ENCODE assay signal across 11 mouse cellular contexts in genomic region chr12:26145085-26145714, GRCm38 (mm10).
DNase-seq lines count a peak whose midpoint lies in the region; ATAC-seq and TF ChIP-seq lines count a peak whose summit lies in the region.
"Had no signal": no experiment of that assay in that cellular context is flagged by ENCODE, and none has a peak within 500 bp of the region (broad histone marks: within the 10 kb centered on the region; RNA-seq: fewer than 3 reads in every experiment).

No protein-coding gene starts in this region.

- TF ChIP-seq POLR2A in bone marrow, adult 2 months (IDR thresholded peaks at IDR 0.05; ENCODE audit: borderline replicate concordance, control insufficient read depth, low read depth, low read length) = no peak

- H3K4me1 ChIP-seq in kidney, embryonic 16.5 days (ENCODE audit: insufficient read depth, low read length) = no peaks in the 10 kb centered on the region
- H3K4me1 ChIP-seq in bone marrow, adult 2 months (ENCODE audit: control insufficient read depth, insufficient read depth, low read length) = no peaks in the 10 kb centered on the region
- H3K4me1 ChIP-seq: liver, embryonic 15.5 days had no signal

- 64% methylated on average over 6 of the region's 6 CpGs for WGBS in kidney, embryonic 16.5 days
- whole genome bisulfite sequencing in bone marrow, adult 2 months = 57% methylated on average over 6 of the region's 6 CpGs

- no peak for ATAC-seq in kidney, embryonic 16.5 days (ENCODE audit: low FRiP score, low TSS enrichment)
- peak; percentile 98 for ATAC-seq in granulocyte monocyte progenitor cell, adult 5-6 weeks (replicated peaks; ENCODE audit: poor library complexity, severe bottlenecking)
- ATAC-seq: forebrain, embryonic 15.5 days had no signal

- H3K4me3 ChIP-seq in kidney, embryonic 16.5 days (ENCODE audit: low read length) = no peak overlapping the region
- no peak overlapping the region for H3K4me3 ChIP-seq in bone marrow, adult 2 months (replicated peaks; ENCODE audit: control insufficient read depth, low read depth, low read length)
- H3K4me3 ChIP-seq: embryonic facial prominence, embryonic 13.5 days; forebrain, embryonic 15.5 days; liver, embryonic 15.5 days had no signal

- no peaks in the 10 kb centered on the region for H3K27me3 ChIP-seq in kidney, embryonic 16.5 days (ENCODE audit: insufficient read depth, low read length)
- H3K27me3 ChIP-seq: embryonic facial prominence, embryonic 13.5 days; forebrain, embryonic 15.5 days; liver, embryonic 15.5 days had no signal

- no peak overlapping the region for H3K9ac ChIP-seq in kidney, embryonic 16.5 days (replicated peaks; ENCODE audit: low read length)
- H3K9ac ChIP-seq: embryonic facial prominence, embryonic 13.5 days; forebrain, embryonic 15.5 days; liver, embryonic 15.5 days had no signal

- H3K27ac ChIP-seq in kidney, embryonic 16.5 days (ENCODE audit: low read length) = no peak overlapping the region
- H3K27ac ChIP-seq in bone marrow, adult 2 months (ENCODE audit: control insufficient read depth, insufficient read depth, low read depth, low read length, poor library complexity) = peak overlapping the region; percentile 13; the same call in 1 of the 2 replicates
- H3K27ac ChIP-seq: embryonic facial prominence, embryonic 13.5 days; forebrain, embryonic 15.5 days; kidney, postnatal 0 days; liver, embryonic 15.5 days had no signal

- H3K9me3 ChIP-seq in kidney, embryonic 16.5 days (ENCODE audit: low read length) = no peaks in the 10 kb centered on the region
- H3K9me3 ChIP-seq: embryonic facial prominence, embryonic 13.5 days; forebrain, embryonic 15.5 days; liver, embryonic 15.5 days had no signal

- no peak overlapping the region for H3K4me2 ChIP-seq in kidney, embryonic 16.5 days (replicated peaks; ENCODE audit: low read depth, low read length)
- H3K4me2 ChIP-seq: embryonic facial prominence, embryonic 13.5 days; forebrain, embryonic 15.5 days; liver, embryonic 15.5 days had no signal

- peak; percentile 9 for DNase-seq in kidney, postnatal 10 days
- peak; percentile 52 for DNase-seq in 416B (ENCODE audit: low read depth)
- no peak for DNase-seq in urinary bladder, postnatal 14 days (ENCODE audit: low spot score)
- DNase-seq in left cerebral cortex, adult 18-20 months (ENCODE audit: low spot score in 2 of 2) = no peak

- TF ChIP-seq CTCF in bone marrow, adult 2 months (IDR thresholded peaks at IDR 0.05; ENCODE audit: control insufficient read depth, insufficient read depth, low read length) = no peak

- no peaks in the 10 kb centered on the region for H3K36me3 ChIP-seq in kidney, embryonic 16.5 days (ENCODE audit: insufficient read depth, low read length)
- H3K36me3 ChIP-seq: embryonic facial prominence, embryonic 13.5 days; forebrain, embryonic 15.5 days; liver, embryonic 15.5 days had no signal

Comparison
In these comparisons a context has a peak if more than half of its experiments do, and no peak if none do; other contexts are left out.
1. DNase-seq: peak in kidney, postnatal 10 days (single experiment) and 416B (single experiment); none in urinary bladder, postnatal 14 days (single experiment) and left cerebral cortex, adult 18-20 months (0 of 2).